Mouse (Mus musculus) C2C12 (cell line): Measurements from ENCODE around the gene Gm21985. TPM values are rescaled to one million over a fixed set of nuclear protein-coding genes. Genes with fewer than 3 reads are reported as not detected.

ENCODE experiments used
- H3K27me3 ChIP-seq: one replicate; pipeline ENCODE4 v1.6.1; 2011; ENCODE audit not compliant: control insufficient read depth, insufficient read depth, insufficient read length
- H3K36me3 ChIP-seq: one replicate; pipeline ENCODE4 v1.6.1; 2011; ENCODE audit not compliant: control insufficient read depth, insufficient read depth
- H3K4me3 ChIP-seq: one replicate; pipeline ENCODE4 v1.5.1; 2011; ENCODE audit warnings: mild to moderate bottlenecking, control low read depth; ENCODE audit not compliant: poor library complexity, insufficient read depth, severe bottlenecking
- H3K79me2 ChIP-seq: one replicate; pipeline ENCODE4 v1.6.1; 2011; ENCODE audit not compliant: control insufficient read depth, insufficient read depth
- H3K79me3 ChIP-seq: one replicate; pipeline ENCODE4 v1.6.1; 2011; ENCODE audit warnings: low read depth, control low read depth
- H3ac ChIP-seq: one replicate; pipeline ENCODE3; 2011; ENCODE audit warnings: low read depth; ENCODE audit not compliant: control insufficient read depth, insufficient read length
- CEBPB ChIP-seq: IDR thresholded peaks from one replicate; pipeline ENCODE4 v1.6.1; 2011; ENCODE audit warnings: low read depth, mild to moderate bottlenecking, control low read depth, moderate library complexity
- CTCF ChIP-seq: IDR thresholded peaks from one replicate; pipeline ENCODE4 v1.5.1; 2011; ENCODE audit not compliant: control insufficient read depth, insufficient read depth, insufficient read length
- FOSL1 ChIP-seq: IDR thresholded peaks from one replicate; pipeline ENCODE4 v1.8.0; 2011; ENCODE audit warnings: mild to moderate bottlenecking, low read length; ENCODE audit not compliant: poor library complexity, insufficient read depth, severe bottlenecking
- MAX ChIP-seq: IDR thresholded peaks from one replicate; pipeline ENCODE4 v1.6.1; 2011; ENCODE audit warnings: mild to moderate bottlenecking, control low read depth
- MYOD1 ChIP-seq: IDR thresholded peaks from one replicate; pipeline ENCODE4 v1.6.1; 2011; ENCODE audit warnings: low read depth; ENCODE audit not compliant: control insufficient read depth, insufficient read length
- MYOG ChIP-seq: IDR thresholded peaks from one replicate; pipeline ENCODE4 v1.6.1; 2011; ENCODE audit not compliant: control insufficient read depth, insufficient read length; ENCODE audit errors: extremely low read depth
- USF1 ChIP-seq: IDR thresholded peaks from one replicate; pipeline ENCODE4 v1.6.1; 2011; ENCODE audit warnings: low read depth, mild to moderate bottlenecking, control low read depth, moderate library complexity
- polyA plus RNA-seq: library from polyadenylated mRNA; unstranded; fragments of >200 nt; fragmentation: generic; extraction: Trizol; gene quantifications from one replicate; pipeline ENCODE4 v1.2.1, GENCODE M21; 2012; ENCODE audit warnings: missing spikeins

Gm21985 gene
- polyA plus RNA-seq, 1 experiment: not detected

DNA sequence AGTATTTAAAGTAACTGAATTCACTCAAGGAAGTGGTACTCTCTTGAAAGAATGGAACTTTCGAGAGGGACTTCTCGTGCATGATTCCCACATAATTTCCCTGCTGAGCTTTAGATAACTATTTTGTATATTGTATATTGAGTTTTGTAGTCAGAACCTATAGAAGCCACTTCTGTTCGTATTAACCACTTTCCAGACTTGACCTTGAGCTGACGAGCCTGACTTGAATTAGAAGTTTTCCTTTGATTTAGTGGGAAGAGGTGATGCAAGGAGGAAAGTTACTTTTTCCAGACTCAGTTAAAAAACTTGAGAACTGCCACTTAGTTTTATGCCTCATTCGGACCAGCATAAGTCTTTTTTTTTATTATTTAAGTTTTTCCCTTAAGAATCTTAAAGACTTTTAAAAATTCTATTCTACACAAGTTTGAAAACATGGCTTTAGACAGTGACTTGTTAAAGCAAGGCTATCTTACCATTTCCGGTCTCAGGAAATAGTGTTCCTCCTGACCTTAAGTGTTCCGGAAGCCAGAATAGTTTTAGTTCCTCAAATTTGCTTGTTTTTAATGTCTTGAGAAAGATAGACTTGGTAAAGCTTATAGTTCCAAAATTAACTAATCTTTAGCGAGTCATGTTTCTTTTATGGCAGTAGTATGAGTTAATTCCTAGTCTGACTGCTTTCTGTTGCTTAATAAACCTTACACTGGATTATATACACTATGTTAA is 1.6 kb downstream of the Gm21985 start:
- TF ChIP-seq CTCF (no peak), MAX (no peak), FOSL1 (no peak), MYOG (no peak), CEBPB (no peak), USF1 (no peak), MYOD1 (no peak)
- Histone ChIP-seq H3K79me2 (peaks cover 30% of the 10 kb centered on the region), H3K36me3 (no peaks in the 10 kb centered on the region), H3ac (no peak overlapping the region), H3K27me3 (no peaks in the 10 kb centered on the region), H3K79me3 (peaks cover 11% of the 10 kb centered on the region), H3K4me3 (no peak overlapping the region)

DNA sequence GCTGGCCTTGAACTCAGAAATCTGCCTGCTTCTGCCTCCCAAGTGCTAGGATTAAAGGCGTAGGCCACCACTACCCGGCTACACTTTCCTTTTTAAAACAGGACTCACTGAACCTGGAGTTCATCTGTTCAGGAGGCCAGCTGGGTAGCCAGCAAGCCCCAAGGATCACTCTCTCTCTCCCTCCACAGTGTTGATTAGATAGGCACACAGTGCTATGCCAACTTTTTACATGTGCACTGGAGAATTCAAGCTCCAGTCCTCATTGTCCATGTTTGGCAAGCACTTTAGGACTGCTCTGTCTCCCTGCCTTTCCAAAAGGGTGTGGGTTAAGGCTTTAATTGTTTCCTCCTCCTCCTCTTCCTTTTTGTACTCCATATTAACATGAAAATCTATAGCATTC is 3.9 kb downstream of the Gm21985 start:
- Histone ChIP-seq H3K79me2 (peaks cover 14% of the 10 kb centered on the region), H3K36me3 (no peaks in the 10 kb centered on the region), H3K79me3 (peaks cover 1% of the 10 kb centered on the region), H3K27me3 (no peaks in the 10 kb centered on the region), H3ac (no peak overlapping the region), H3K4me3 (no peak overlapping the region)
- TF ChIP-seq MYOG (no peak), CEBPB (no peak), USF1 (no peak), CTCF (no peak), MAX (no peak), MYOD1 (no peak), FOSL1 (no peak)

DNA sequence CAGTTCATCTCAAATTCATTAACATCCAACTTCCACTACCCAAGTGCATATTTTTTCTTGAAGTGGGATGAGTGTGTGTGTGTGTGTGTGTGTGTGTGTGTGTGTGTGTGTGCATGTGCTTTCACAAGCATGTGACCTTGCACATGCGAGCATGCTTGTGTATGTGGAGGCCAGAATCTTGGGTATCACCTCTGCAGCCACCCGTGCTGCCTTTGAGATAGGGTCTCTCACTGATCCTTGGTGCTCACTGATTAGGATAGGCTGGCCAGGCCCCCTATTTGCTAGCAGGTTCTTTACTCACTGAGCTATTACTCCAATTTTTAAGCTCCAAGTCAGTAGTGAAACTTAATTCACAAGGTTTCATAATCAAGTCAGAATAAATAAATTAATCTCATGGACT is 6.8 kb downstream of the Gm21985 start:
- no peaks in the 10 kb centered on the region for H3K27me3 ChIP-seq
- TF ChIP-seq MAX (no peak), MYOG (no peak), CTCF (no peak), FOSL1 (no peak), CEBPB (no peak), USF1 (no peak), MYOD1 (no peak)
- peaks cover 1% of the 10 kb centered on the region for H3K79me3 ChIP-seq
- H3K36me3 ChIP-seq: no peaks in the 10 kb centered on the region
- no peak overlapping the region for H3ac ChIP-seq
- no peaks in the 10 kb centered on the region for H3K79me2 ChIP-seq
- H3K4me3 ChIP-seq: no peak overlapping the region

DNA sequence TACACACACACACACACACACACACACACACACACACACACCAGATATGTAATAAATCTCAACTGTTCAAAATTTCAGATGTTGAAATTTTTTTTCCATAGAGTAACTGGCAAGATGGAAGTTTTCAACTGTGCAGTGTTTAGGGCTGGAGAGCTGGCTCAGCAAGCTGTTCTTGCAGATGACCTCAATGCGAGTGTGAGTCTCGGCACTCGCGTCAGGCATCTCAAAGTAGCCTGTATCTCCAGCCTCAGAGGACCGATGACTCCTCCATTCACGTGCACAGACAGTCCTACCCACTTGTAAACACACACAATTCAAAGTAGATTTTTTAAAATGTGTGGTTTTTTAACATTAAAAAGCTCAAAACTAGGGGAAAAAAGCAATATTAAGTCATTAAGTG is 7.4 kb downstream of the Gm21985 start:
- H3K79me2 ChIP-seq: no peaks in the 10 kb centered on the region
- no peak overlapping the region for H3K4me3 ChIP-seq
- H3K27me3 ChIP-seq: no peaks in the 10 kb centered on the region
- no peak overlapping the region for H3ac ChIP-seq
- TF ChIP-seq CTCF: no peak
- no peak for TF ChIP-seq USF1
- no peak for TF ChIP-seq MYOD1
- no peak for TF ChIP-seq CEBPB
- no peak for TF ChIP-seq FOSL1
- TF ChIP-seq MYOG: no peak
- no peak for TF ChIP-seq MAX
- H3K36me3 ChIP-seq: no peaks in the 10 kb centered on the region
- H3K79me3 ChIP-seq: peaks cover 1% of the 10 kb centered on the region

DNA sequence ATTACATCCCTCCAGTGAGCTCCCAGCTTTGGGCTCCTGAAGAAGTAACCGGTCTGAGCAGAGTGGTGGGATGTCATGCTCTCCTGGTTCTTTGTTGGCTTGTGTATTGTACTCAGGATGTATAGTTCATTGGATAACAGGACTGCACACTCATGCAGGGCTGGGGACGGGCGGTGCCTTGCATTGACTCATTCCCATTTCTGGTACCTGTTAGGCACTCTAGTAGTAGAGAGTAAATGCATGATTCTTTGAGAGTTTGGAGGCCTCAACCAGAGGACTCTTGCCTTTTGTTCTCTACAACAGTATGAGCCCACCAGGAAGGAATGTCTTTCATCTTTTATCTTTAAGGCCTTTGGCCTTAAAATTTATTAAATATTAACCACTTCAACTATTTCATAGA is 10.8 kb downstream of the Gm21985 start:
- Histone ChIP-seq H3K79me3 (no peaks in the 10 kb centered on the region), H3K27me3 (no peaks in the 10 kb centered on the region), H3K4me3 (no peak overlapping the region), H3K79me2 (no peaks in the 10 kb centered on the region), H3K36me3 (no peaks in the 10 kb centered on the region), H3ac (no peak overlapping the region)
- TF ChIP-seq MYOG: no peak

DNA sequence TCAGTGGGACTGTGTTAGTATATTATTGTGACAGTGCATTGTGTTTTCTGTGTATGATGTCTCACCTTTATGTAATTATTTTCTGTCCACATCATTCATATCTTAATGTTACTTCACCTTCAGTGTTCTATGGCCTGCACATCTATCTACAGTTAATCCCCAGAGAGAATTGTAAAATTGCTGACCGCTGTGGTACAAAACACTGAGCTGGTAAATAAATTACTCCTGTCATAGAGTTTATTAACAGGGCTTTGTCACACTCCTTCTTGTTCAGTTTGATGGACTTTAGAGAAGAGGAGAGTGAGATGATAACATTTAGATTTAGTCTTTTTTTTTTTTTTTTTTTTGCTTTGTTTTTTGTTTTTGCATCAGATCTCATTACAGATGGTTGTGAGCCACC is 16.7 kb downstream of the Gm21985 start:
- H3ac ChIP-seq: no peak overlapping the region
- no peaks in the 10 kb centered on the region for H3K27me3 ChIP-seq
- H3K4me3 ChIP-seq: no peak overlapping the region
- TF ChIP-seq USF1 (no peak), CEBPB (no peak), MAX (no peak), MYOG (no peak), MYOD1 (no peak), CTCF (no peak), FOSL1 (no peak)
- H3K79me3 ChIP-seq: no peaks in the 10 kb centered on the region
- H3K36me3 ChIP-seq: no peaks in the 10 kb centered on the region
- no peaks in the 10 kb centered on the region for H3K79me2 ChIP-seq
